Mouse (Mus musculus): ENCODE data around the gene F3.

DNA sequence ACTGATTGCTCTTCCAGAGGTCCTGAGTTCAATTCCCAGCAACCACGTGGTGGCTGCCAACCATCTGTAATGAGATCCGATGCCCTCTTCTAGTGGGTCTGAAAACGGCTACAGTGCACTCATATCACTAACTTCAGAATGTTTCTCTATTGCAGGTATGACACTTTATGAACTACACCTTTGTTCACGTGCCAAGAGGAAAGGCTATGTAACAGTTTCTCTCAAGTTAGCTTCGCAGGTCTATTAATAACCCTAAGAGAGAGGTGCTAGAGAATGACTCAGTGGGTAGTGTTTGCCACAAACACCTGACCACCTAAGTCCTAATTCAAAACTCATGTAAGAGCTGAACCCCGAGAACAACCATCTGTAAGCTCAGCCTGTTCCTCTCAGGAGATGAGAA lies 59.7 kb downstream of the F3 start:
- TF ChIP-seq CTCF (IDR thresholded peaks at IDR 0.05), result no peak
- TF ChIP-seq EP300 (IDR thresholded peaks at IDR 0.05), result peak; percentile 72

All from lung, postnatal 0 days (tissue).